Mouse (Mus musculus): Measurements from ENCODE around the gene Ciart. TPM values are rescaled to one million over a fixed set of nuclear protein-coding genes. Genes with fewer than 3 reads are reported as not detected.

The Ciart gene
- 0.78 and 1.1 TPM in 2 replicates for polyA plus RNA-seq (2015; fragmentation: Nextera tagmentation; extraction: Ambion mirVana)

GRCm38 (mm10) chr3:95881979-95882815, at the start of gene Ciart:
Gene Ciart, minus strand, starts transcription at chr3:95882251.
- no peaks in the 10 kb centered on the region for H3K36me3 ChIP-seq (ENCODE audit: control insufficient read depth, insufficient read depth)
- ATAC-seq (ENCODE audit: low read depth), result peak; percentile 96
- peak within 1 kb of the TSS; percentile 54 for H3K4me3 ChIP-seq (ENCODE audit: low read depth, low read length)
- H3K27me3 ChIP-seq (ENCODE audit: control insufficient read depth, insufficient read depth, low read depth, low read length), result peaks cover 11% of the 10 kb centered on the region
- peak within 1 kb of the TSS; percentile 95 for H3K4me2 ChIP-seq (ENCODE audit: low read depth, low read length)
- under 1% methylated on average over 60 of the region's 66 CpGs for WGBS (ENCODE audit: insufficient replicate concordance)
- peak within 1 kb of the TSS; percentile 28; the same call in 1 of the 2 replicates for H3K9ac ChIP-seq (ENCODE audit: low read depth, low read length)
- H3K4me1 ChIP-seq (ENCODE audit: control insufficient read depth, low read depth, low read length), result peaks cover 17% of the 10 kb centered on the region
- no peak within 1 kb of the TSS for H3K27ac ChIP-seq (ENCODE audit: low read length)
- no peaks in the 10 kb centered on the region for H3K9me3 ChIP-seq (replicated peaks; ENCODE audit: control insufficient read depth, low read length)

- Histone ChIP-seq H3K27ac (ENCODE audit: low read length) (no peak overlapping the region), H3K36me3 (ENCODE audit: control insufficient read depth, insufficient read depth) (peaks cover 24% of the 10 kb centered on the region), H3K4me2 (ENCODE audit: low read depth, low read length) (peak overlapping the region; percentile 74), H3K9ac (ENCODE audit: low read depth, low read length) (no peak overlapping the region; the same call in 1 of the 2 replicates), H3K4me3 (ENCODE audit: low read depth, low read length) (peak overlapping the region; percentile 94; the same call in 1 of the 2 replicates), H3K4me1 (ENCODE audit: control insufficient read depth, low read depth, low read length) (peaks cover 26% of the 10 kb centered on the region), H3K9me3 (replicated peaks; ENCODE audit: control insufficient read depth, low read length) (no peaks in the 10 kb centered on the region), H3K27me3 (ENCODE audit: control insufficient read depth, insufficient read depth, low read depth, low read length) (no peaks in the 10 kb centered on the region)
- WGBS (ENCODE audit: insufficient replicate concordance), result 78% methylated on average over 1 of the region's 1 CpGs
- ATAC-seq (ENCODE audit: low read depth), result no peak
Measured at GRCm38 (mm10) chr3:95931471-95931870, 49.4 kb upstream of the Ciart start.

- Histone ChIP-seq H3K36me3 (ENCODE audit: control insufficient read depth, insufficient read depth) (peaks cover 20% of the 10 kb centered on the region), H3K9me3 (replicated peaks; ENCODE audit: control insufficient read depth, low read length) (no peaks in the 10 kb centered on the region), H3K4me1 (ENCODE audit: control insufficient read depth, low read depth, low read length) (peaks cover 26% of the 10 kb centered on the region), H3K4me3 (ENCODE audit: low read depth, low read length) (peak overlapping the region; percentile 94), H3K27ac (ENCODE audit: low read length) (peak overlapping the region; percentile 90), H3K9ac (ENCODE audit: low read depth, low read length) (peak overlapping the region; percentile 98), H3K4me2 (ENCODE audit: low read depth, low read length) (peak overlapping the region; percentile 74), H3K27me3 (ENCODE audit: control insufficient read depth, insufficient read depth, low read depth, low read length) (no peaks in the 10 kb centered on the region)
- ATAC-seq (ENCODE audit: low read depth), result no peak
- 1% methylated on average over 5 of the region's 5 CpGs for WGBS (ENCODE audit: insufficient replicate concordance)
Measured at GRCm38 (mm10) chr3:95930471-95930789, 48.4 kb upstream of the Ciart start.

GRCm38 (mm10) chr3:95929581-95930470, 47.8 kb upstream of the Ciart start:
- Histone ChIP-seq H3K4me2 (ENCODE audit: low read depth, low read length) (peak overlapping the region; percentile 74), H3K27ac (ENCODE audit: low read length) (peak overlapping the region; percentile 90), H3K4me3 (ENCODE audit: low read depth, low read length) (peak overlapping the region; percentile 94), H3K4me1 (ENCODE audit: control insufficient read depth, low read depth, low read length) (peaks cover 26% of the 10 kb centered on the region), H3K9ac (ENCODE audit: low read depth, low read length) (peak overlapping the region; percentile 98), H3K36me3 (ENCODE audit: control insufficient read depth, insufficient read depth) (peaks cover 15% of the 10 kb centered on the region), H3K9me3 (replicated peaks; ENCODE audit: control insufficient read depth, low read length) (no peaks in the 10 kb centered on the region), H3K27me3 (ENCODE audit: control insufficient read depth, insufficient read depth, low read depth, low read length) (no peaks in the 10 kb centered on the region)
- WGBS (ENCODE audit: insufficient replicate concordance), result under 1% methylated on average over 101 of the region's 105 CpGs
- ATAC-seq (ENCODE audit: low read depth), result no peak

GRCm38 (mm10) chr3:95928658-95929503, 46.8 kb upstream of the Ciart start, which contains the start of gene Anp32e:
Gene Anp32e, plus strand, starts transcription at chr3:95929246.
- peak within 1 kb of the TSS; percentile 90 for H3K27ac ChIP-seq (ENCODE audit: low read length)
- peaks cover 7% of the 10 kb centered on the region for H3K36me3 ChIP-seq (ENCODE audit: control insufficient read depth, insufficient read depth)
- H3K4me3 ChIP-seq (ENCODE audit: low read depth, low read length), result peak within 1 kb of the TSS; percentile 94
- H3K9ac ChIP-seq (ENCODE audit: low read depth, low read length), result peak within 1 kb of the TSS; percentile 98
- no peaks in the 10 kb centered on the region for H3K9me3 ChIP-seq (replicated peaks; ENCODE audit: control insufficient read depth, low read length)
- H3K4me2 ChIP-seq (ENCODE audit: low read depth, low read length), result peak within 1 kb of the TSS; percentile 74
- under 1% methylated on average over 49 of the region's 49 CpGs for WGBS (ENCODE audit: insufficient replicate concordance)
- no peaks in the 10 kb centered on the region for H3K27me3 ChIP-seq (ENCODE audit: control insufficient read depth, insufficient read depth, low read depth, low read length)
- ATAC-seq (ENCODE audit: low read depth), result peak; percentile 99
- peaks cover 26% of the 10 kb centered on the region for H3K4me1 ChIP-seq (ENCODE audit: control insufficient read depth, low read depth, low read length)

GRCm38 (mm10) chr3:95928261-95928657, 46.2 kb upstream of the Ciart start:
- H3K4me3 ChIP-seq (ENCODE audit: low read depth, low read length), result peak overlapping the region; percentile 66
- ATAC-seq (ENCODE audit: low read depth), result no peak
- peak overlapping the region; percentile 73 for H3K4me2 ChIP-seq (ENCODE audit: low read depth, low read length)
- peak overlapping the region; percentile 89 for H3K27ac ChIP-seq (ENCODE audit: low read length)
- no peaks in the 10 kb centered on the region for H3K9me3 ChIP-seq (replicated peaks; ENCODE audit: control insufficient read depth, low read length)
- WGBS (ENCODE audit: insufficient replicate concordance), result 44% methylated on average over 6 of the region's 6 CpGs
- peak overlapping the region; percentile 75 for H3K9ac ChIP-seq (ENCODE audit: low read depth, low read length)
- no peaks in the 10 kb centered on the region for H3K27me3 ChIP-seq (ENCODE audit: control insufficient read depth, insufficient read depth, low read depth, low read length)
- peaks cover under 1% of the 10 kb centered on the region; the same call in 1 of the 2 replicates for H3K36me3 ChIP-seq (ENCODE audit: control insufficient read depth, insufficient read depth)
- peaks cover 26% of the 10 kb centered on the region for H3K4me1 ChIP-seq (ENCODE audit: control insufficient read depth, low read depth, low read length)

- no peaks in the 10 kb centered on the region for H3K9me3 ChIP-seq (replicated peaks; ENCODE audit: control insufficient read depth, low read length)
- H3K9ac ChIP-seq (ENCODE audit: low read depth, low read length), result no peak overlapping the region
- H3K27me3 ChIP-seq (ENCODE audit: control insufficient read depth, insufficient read depth, low read depth, low read length), result no peaks in the 10 kb centered on the region
- no peak for ATAC-seq (ENCODE audit: low read depth)
- no peak overlapping the region for H3K4me2 ChIP-seq (ENCODE audit: low read depth, low read length)
- H3K27ac ChIP-seq (ENCODE audit: low read length), result no peak overlapping the region
- WGBS (ENCODE audit: insufficient replicate concordance), result 64% methylated on average over 5 of the region's 5 CpGs
- H3K36me3 ChIP-seq (ENCODE audit: control insufficient read depth, insufficient read depth), result no peaks in the 10 kb centered on the region
- H3K4me3 ChIP-seq (ENCODE audit: low read depth, low read length), result no peak overlapping the region
- H3K4me1 ChIP-seq (ENCODE audit: control insufficient read depth, low read depth, low read length), result peaks cover 6% of the 10 kb centered on the region
Measured at GRCm38 (mm10) chr3:95925087-95925486, 43.0 kb upstream of the Ciart start.

- Histone ChIP-seq H3K27ac (ENCODE audit: low read length) (no peak overlapping the region), H3K27me3 (ENCODE audit: control insufficient read depth, insufficient read depth, low read depth, low read length) (no peaks in the 10 kb centered on the region), H3K4me2 (ENCODE audit: low read depth, low read length) (no peak overlapping the region), H3K9me3 (replicated peaks; ENCODE audit: control insufficient read depth, low read length) (no peaks in the 10 kb centered on the region), H3K36me3 (ENCODE audit: control insufficient read depth, insufficient read depth) (no peaks in the 10 kb centered on the region), H3K4me3 (ENCODE audit: low read depth, low read length) (no peak overlapping the region), H3K4me1 (ENCODE audit: control insufficient read depth, low read depth, low read length) (peaks cover 6% of the 10 kb centered on the region), H3K9ac (ENCODE audit: low read depth, low read length) (no peak overlapping the region)
- WGBS (ENCODE audit: insufficient replicate concordance), result 29% methylated on average over 4 of the region's 4 CpGs
- no peak for ATAC-seq (ENCODE audit: low read depth)
Measured at GRCm38 (mm10) chr3:95924185-95924584, 42.1 kb upstream of the Ciart start.

Measured in liver, embryonic 16.5 days (tissue).